Mouse (Mus musculus) intestine, embryonic 15.5 days (tissue): ENCODE measurements at regions not wholly inside any gene's neighbourhood (a gene's known extent, or its start where the extent isn't known, plus 50 kb on each side); places are given as distances from the start of the nearest gene placed in this dataset.
A peak's percentile ranks its signal among the peaks of the same experiment; 100 is the strongest.

ENCODE experiments used
- ATAC-seq: fragments of 200-750 bp; cut with Nextera tagmentation; 2 replicates; pipeline ENCODE4 v1.8.0; 2017; ENCODE audit warnings: moderate TSS enrichment, moderate library complexity
- H3K27ac ChIP-seq: fragments of 300-500 bp; sonication (generic); 2 replicates; pipeline ENCODE4 v1.5.1; 2015; ENCODE audit warnings: mild to moderate bottlenecking, inconsistent platforms
- H3K27me3 ChIP-seq: fragments of 300-500 bp; sonication (generic); replicated peaks from 2 replicates; pipeline ENCODE4 v1.6.1; 2015; ENCODE audit warnings: inconsistent platforms
- H3K36me3 ChIP-seq: fragments of 300-500 bp; sonication (generic); 2 replicates; pipeline ENCODE4 v1.6.1; 2015; ENCODE audit warnings: inconsistent platforms
- H3K4me1 ChIP-seq: fragments of 300-500 bp; sonication (generic); replicated peaks from 2 replicates; pipeline ENCODE4 v1.6.1; 2015; ENCODE audit warnings: inconsistent platforms
- H3K4me2 ChIP-seq: fragments of 300-500 bp; sonication (generic); replicated peaks from 2 replicates; pipeline ENCODE4 v1.6.1; 2015; ENCODE audit warnings: mild to moderate bottlenecking, inconsistent platforms
- H3K4me3 ChIP-seq: fragments of 300-500 bp; sonication (generic); replicated peaks from 2 replicates; pipeline ENCODE4 v1.5.1; 2015; ENCODE audit warnings: inconsistent platforms
- H3K9ac ChIP-seq: fragments of 300-500 bp; sonication (generic); 2 replicates; pipeline ENCODE4 v1.6.1; 2015; ENCODE audit warnings: inconsistent platforms
- H3K9me3 ChIP-seq: fragments of 300-500 bp; sonication (generic); 2 replicates; pipeline ENCODE4 v1.6.1; 2016; ENCODE audit warnings: inconsistent platforms
- WGBS: fragments of 180-500 bp; shearing (Covaris S2); methylation state at CpG from one replicate; pipeline ENCODE4 v1.1.7; 2015; 5-methylcytosine and 5-hydroxymethylcytosine counted together

DNA sequence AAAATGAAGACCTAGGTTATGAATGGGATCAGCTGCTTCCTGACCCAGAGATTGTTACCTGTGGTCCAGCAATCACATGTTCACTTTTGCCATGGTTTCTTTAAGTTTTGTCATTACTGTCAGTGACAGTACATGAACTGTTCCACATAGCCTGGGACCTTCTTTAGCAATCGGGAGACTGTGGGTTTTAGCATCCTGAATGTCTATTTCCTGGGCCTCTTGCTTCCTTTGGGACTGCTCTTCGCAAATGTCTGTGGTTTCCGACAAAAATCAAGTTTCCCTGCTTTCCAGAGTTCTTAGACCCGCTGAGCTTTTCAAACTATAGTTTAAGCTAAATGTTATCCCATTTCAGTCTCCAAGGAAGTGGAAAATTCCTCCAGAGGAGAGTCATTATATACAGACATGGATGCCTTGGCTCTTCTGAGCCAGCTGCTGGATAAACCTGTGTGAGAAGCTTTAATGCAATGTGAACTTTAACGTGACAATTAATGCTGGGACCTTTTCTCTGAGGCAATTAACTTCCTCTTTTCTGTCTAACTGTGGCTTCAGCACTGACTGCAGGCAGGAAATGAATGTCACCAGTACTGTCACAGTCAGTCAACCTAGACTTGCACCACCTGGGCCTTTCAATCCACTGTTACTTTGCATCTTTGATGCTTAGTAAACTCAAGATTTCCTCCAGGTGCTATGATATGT lies 847.0 kb downstream of the Ets1 start:
- no peaks in the 10 kb centered on the region for H3K4me1 ChIP-seq
- no peaks in the 10 kb centered on the region for H3K36me3 ChIP-seq
- 59% methylated on average over 5 of the region's 5 CpGs for WGBS
- no peak overlapping the region for H3K4me2 ChIP-seq
- H3K27ac ChIP-seq = no peak overlapping the region
- no peak overlapping the region for H3K9ac ChIP-seq
- H3K4me3 ChIP-seq = no peak overlapping the region
- H3K9me3 ChIP-seq = no peaks in the 10 kb centered on the region
- ATAC-seq = no peak
- H3K27me3 ChIP-seq = no peaks in the 10 kb centered on the region

DNA sequence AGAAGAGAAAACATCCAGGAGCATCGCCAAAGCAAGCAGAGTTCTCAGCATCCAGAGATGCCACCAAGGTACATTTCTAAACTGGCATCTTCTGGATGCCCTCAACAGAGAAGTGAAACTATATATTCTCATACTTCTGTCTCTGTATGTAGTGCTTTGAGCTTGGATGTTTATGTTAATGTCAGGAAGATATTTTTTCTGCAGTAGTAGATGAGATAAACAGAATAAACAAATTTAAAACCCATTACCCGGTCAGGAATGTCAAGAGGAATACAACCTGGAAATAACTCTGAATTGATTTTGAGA lies 847.5 kb downstream of the Ets1 start:
- no peaks in the 10 kb centered on the region for H3K27me3 ChIP-seq
- H3K4me3 ChIP-seq = no peak overlapping the region
- no peaks in the 10 kb centered on the region for H3K4me1 ChIP-seq
- no peaks in the 10 kb centered on the region for H3K36me3 ChIP-seq
- ATAC-seq = no peak
- H3K4me2 ChIP-seq = no peak overlapping the region
- no peak overlapping the region for H3K27ac ChIP-seq
- H3K9me3 ChIP-seq = no peaks in the 10 kb centered on the region
- no peak overlapping the region for H3K9ac ChIP-seq
- 57% methylated on average over 2 of the region's 2 CpGs for WGBS

DNA sequence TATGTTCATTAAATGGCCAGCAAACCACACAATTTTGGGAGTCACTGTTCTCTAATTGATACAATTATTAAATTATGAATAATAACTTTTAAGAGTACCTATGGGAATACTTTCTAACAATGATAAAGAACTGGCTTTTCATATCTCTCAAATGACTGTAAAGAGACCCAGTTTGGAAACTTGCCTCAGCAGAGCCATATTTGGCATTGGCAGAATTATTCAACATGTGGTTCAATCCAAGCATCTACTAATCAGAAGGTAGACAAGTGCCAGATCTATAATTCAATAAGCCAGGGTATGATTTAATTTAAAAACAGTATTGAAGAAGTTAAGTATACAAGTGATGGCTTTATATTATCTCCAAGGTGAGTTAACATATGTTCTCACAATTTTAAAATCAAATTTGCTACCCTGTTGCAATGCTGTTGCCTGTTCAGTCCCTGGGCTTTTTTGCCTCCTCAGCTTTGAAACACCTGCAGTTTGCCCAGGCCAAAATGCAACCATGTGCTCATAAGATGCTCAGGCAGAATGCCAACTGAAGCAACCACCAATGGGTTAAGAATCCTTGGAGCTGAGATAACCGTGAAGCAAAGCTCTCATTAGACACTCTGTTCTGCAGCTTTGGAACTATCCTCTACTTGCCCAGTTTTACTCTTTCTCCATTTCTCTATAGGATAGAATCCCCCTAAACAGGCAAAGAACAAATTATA lies 897.2 kb downstream of the Ets1 start:
- Histone ChIP-seq H3K9me3 (no peaks in the 10 kb centered on the region), H3K9ac (no peak overlapping the region), H3K4me1 (no peaks in the 10 kb centered on the region), H3K4me2 (no peak overlapping the region), H3K27me3 (no peaks in the 10 kb centered on the region), H3K4me3 (no peak overlapping the region), H3K36me3 (no peaks in the 10 kb centered on the region), H3K27ac (no peak overlapping the region)
- ATAC-seq = no peak
- WGBS = 63% methylated on average over 1 of the region's 1 CpGs

DNA sequence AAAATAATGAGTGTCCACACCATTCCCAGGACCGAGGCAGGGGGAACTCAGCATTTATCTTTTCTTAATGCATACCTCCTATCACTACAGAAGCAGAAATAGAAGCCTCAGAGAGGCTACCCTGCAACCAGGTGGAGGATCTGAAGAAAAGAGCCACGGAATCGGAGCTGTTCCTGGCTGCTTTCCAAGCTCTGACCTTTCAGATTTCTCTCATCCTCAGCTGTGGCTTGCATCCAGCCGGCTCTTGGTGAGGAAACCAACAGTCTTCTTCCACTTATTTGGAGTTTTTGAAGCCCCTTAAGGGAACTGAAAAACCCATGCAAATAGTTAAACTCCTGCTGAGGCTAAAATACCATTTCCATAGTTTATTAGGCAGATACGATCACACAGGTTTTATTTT lies 907.3 kb downstream of the Ets1 start:
- Histone ChIP-seq H3K36me3 (no peaks in the 10 kb centered on the region), H3K4me2 (no peak overlapping the region), H3K27me3 (no peaks in the 10 kb centered on the region), H3K27ac (no peak overlapping the region), H3K9ac (no peak overlapping the region), H3K4me3 (no peak overlapping the region), H3K4me1 (no peaks in the 10 kb centered on the region), H3K9me3 (no peaks in the 10 kb centered on the region)
- ATAC-seq = no peak
- WGBS = 45% methylated on average over 5 of the region's 5 CpGs

DNA sequence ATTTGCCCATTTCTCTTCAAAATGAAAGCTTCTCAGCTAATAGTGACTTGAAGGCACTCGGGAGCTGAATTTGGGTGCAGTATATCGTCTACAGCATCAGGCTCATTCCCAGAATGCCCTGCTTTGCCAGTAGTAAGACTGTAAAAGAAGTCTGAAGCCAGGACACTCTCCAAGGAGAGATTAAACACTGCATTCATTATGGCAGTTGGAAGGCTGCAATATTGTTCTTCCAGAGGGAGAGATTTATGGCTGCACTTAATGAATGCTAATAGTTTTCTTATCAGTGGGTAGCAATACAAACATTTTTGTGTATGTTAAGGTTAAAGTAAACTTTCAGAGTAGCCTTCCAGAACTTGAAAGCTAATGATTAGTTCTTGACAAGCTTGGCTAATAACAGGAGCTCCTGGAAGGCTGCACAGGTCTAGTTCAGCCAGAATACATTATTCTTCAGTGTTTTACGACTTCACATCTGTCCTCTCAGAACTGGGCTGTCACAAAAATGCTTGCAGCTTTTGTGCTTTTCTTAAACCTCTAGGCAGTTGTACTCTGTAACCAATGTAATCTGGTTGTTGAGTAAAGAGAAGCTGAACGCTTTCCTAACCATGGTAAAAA lies 910.2 kb downstream of the Ets1 start:
- Histone ChIP-seq H3K27me3 (no peaks in the 10 kb centered on the region), H3K4me2 (no peak overlapping the region), H3K4me1 (no peaks in the 10 kb centered on the region), H3K9ac (no peak overlapping the region), H3K27ac (no peak overlapping the region), H3K36me3 (no peaks in the 10 kb centered on the region), H3K9me3 (no peaks in the 10 kb centered on the region), H3K4me3 (no peak overlapping the region)
- ATAC-seq = 0 out of 2 replicates have a peak, but pooled peaks have one; percentile 39
- 33% methylated on average over 4 of the region's 4 CpGs for WGBS

GRCm38 (mm10) chr9:33549395-33549794 lies 913.4 kb downstream of the Ets1 start:
- ATAC-seq = no peak
- no peaks in the 10 kb centered on the region for H3K36me3 ChIP-seq
- H3K4me2 ChIP-seq = no peak overlapping the region
- H3K27ac ChIP-seq = no peak overlapping the region
- no peaks in the 10 kb centered on the region for H3K9me3 ChIP-seq
- no peaks in the 10 kb centered on the region for H3K4me1 ChIP-seq
- no peak overlapping the region for H3K4me3 ChIP-seq
- no peaks in the 10 kb centered on the region for H3K27me3 ChIP-seq
- 74% methylated on average over 5 of the region's 5 CpGs for WGBS
- H3K9ac ChIP-seq = no peak overlapping the region

GRCm38 (mm10) chr9:33571990-33572389 lies 913.7 kb upstream of the Kirrel3 start:
- Histone ChIP-seq H3K9ac (no peak overlapping the region), H3K4me1 (no peaks in the 10 kb centered on the region), H3K27me3 (no peaks in the 10 kb centered on the region), H3K4me3 (no peak overlapping the region), H3K4me2 (no peak overlapping the region), H3K27ac (no peak overlapping the region), H3K9me3 (no peaks in the 10 kb centered on the region), H3K36me3 (no peaks in the 10 kb centered on the region)
- WGBS = 91% methylated on average over 2 of the region's 2 CpGs
- ATAC-seq = no peak

DNA sequence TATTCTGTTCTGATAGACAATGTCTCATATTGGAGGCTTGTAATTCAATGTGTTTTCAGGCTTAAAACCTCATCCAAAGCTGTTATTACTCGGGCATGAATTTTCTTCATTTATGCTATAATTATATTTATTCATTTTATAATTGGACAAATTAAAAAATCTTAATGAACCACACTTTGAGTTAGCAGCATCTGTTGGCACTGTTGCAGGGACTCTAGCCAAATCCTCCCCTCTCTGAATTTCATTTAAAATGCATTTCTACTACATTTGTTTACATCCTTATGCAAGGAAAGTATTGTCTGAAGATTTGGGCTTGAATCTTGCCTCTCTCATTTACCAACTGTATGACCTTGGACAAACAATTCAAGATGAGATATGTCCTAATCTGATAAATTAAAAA lies 874.2 kb upstream of the Kirrel3 start:
- H3K4me1 ChIP-seq = no peaks in the 10 kb centered on the region
- no peak overlapping the region for H3K4me2 ChIP-seq
- ATAC-seq = no peak
- H3K27me3 ChIP-seq = no peaks in the 10 kb centered on the region
- H3K9ac ChIP-seq = no peak overlapping the region
- H3K9me3 ChIP-seq = no peaks in the 10 kb centered on the region
- 78% methylated on average over 1 of the region's 1 CpGs for whole genome bisulfite sequencing
- H3K36me3 ChIP-seq = no peaks in the 10 kb centered on the region
- no peak overlapping the region for H3K4me3 ChIP-seq
- H3K27ac ChIP-seq = no peak overlapping the region

DNA sequence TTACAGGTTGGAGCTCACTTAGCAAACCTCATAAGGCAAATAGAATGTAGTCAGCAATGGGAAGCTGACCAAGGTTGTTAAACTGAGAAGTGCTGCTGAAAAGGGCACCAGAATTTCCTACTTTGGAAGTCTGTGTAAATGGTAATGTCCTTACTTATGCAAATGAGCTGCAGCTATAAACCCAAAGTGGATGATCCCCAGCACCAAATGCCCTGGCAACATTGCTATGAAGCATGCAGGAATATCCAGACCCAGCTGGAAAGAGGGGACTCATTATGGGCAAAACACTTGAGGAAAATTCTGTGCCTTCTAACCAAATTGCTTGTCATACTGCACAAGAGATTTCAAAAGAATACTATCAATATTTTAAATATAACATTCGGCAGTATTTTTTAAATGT lies 861.3 kb upstream of the Kirrel3 start:
- ATAC-seq = no peak
- no peaks in the 10 kb centered on the region for H3K9me3 ChIP-seq
- H3K9ac ChIP-seq = no peak overlapping the region
- WGBS = 95% methylated on average over 1 of the region's 1 CpGs
- no peak overlapping the region for H3K4me3 ChIP-seq
- H3K27ac ChIP-seq = no peak overlapping the region
- no peak overlapping the region for H3K4me2 ChIP-seq
- H3K4me1 ChIP-seq = no peaks in the 10 kb centered on the region
- no peaks in the 10 kb centered on the region for H3K36me3 ChIP-seq
- H3K27me3 ChIP-seq = no peaks in the 10 kb centered on the region

- Histone ChIP-seq H3K4me3 (no peak overlapping the region), H3K36me3 (no peaks in the 10 kb centered on the region), H3K27ac (no peak overlapping the region), H3K4me2 (no peak overlapping the region), H3K4me1 (no peaks in the 10 kb centered on the region), H3K9me3 (no peaks in the 10 kb centered on the region), H3K9ac (no peak overlapping the region), H3K27me3 (no peaks in the 10 kb centered on the region)
- no peak for ATAC-seq
- WGBS = 74% methylated on average over 6 of the region's 6 CpGs
These were observed 855.8 kb upstream of the Kirrel3 start for GRCm38 (mm10) chr9:33629731-33630473.

DNA sequence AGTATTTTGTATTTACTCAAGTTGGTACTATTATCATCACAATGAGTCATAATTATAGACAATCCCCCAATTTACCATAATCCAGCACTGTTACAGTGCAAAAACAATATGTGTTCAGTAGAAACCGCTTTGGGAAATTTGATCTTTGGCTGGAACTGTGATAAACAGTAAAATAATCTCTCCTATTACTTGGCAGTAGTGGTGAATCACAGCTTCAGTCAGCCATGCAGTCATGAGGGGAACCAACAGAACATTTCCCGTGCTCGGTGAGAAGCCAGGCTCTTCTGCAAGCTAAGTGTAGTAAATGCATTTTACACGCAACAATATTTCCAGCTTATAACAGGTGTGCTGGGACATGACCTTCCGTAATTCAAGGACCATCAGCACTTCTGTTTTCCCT lies 822.7 kb upstream of the Kirrel3 start:
- Histone ChIP-seq H3K27ac (no peak overlapping the region), H3K4me2 (no peak overlapping the region), H3K36me3 (no peaks in the 10 kb centered on the region), H3K4me1 (no peaks in the 10 kb centered on the region), H3K27me3 (no peaks in the 10 kb centered on the region), H3K4me3 (no peak overlapping the region), H3K9ac (no peak overlapping the region), H3K9me3 (no peaks in the 10 kb centered on the region)
- no peak for ATAC-seq
- WGBS = 81% methylated on average over 5 of the region's 5 CpGs

DNA sequence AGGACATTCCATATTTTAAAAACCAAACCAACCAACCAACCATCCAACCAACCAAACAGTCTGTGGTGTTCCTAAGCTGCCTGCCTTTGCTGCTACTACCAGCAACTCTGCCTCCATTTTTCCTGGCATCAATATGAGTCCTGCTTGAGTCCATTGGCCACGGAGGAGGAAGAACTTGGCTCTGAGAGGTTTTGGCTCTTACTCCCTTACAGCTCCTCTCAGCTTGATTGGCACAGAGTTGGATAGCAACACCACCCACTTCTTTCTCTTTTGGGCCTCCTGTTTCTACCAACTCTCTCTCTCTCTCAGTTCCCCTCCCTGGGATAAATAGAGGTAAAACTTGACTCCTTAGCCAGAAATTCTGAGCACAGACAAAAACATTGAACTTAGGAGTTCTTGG lies 804.6 kb upstream of the Kirrel3 start:
- Histone ChIP-seq H3K9ac (no peak overlapping the region), H3K4me1 (no peaks in the 10 kb centered on the region), H3K27ac (no peak overlapping the region), H3K9me3 (no peaks in the 10 kb centered on the region), H3K27me3 (no peaks in the 10 kb centered on the region), H3K4me2 (no peak overlapping the region), H3K4me3 (no peak overlapping the region), H3K36me3 (no peaks in the 10 kb centered on the region)
- no peak for ATAC-seq
- WGBS = 58% methylated on average over 1 of the region's 1 CpGs
